Mouse (Mus musculus): ENCODE results near the gene Lrmda. TPM values are rescaled to one million over a fixed set of nuclear protein-coding genes. Genes with fewer than 3 reads are reported as not detected.

Lrmda gene
- polyA plus RNA-seq, 1 experiment = 0.51 TPM

GRCm38 (mm10) chr14:22597508-22597907 is 578.0 kb downstream of the Lrmda start:
- Histone ChIP-seq H3K36me3 (ENCODE audit: control insufficient read depth, insufficient read depth, low read length) (no peaks in the 10 kb centered on the region), H3K27me3 (ENCODE audit: control insufficient read depth, insufficient read depth, low read length) (no peaks in the 10 kb centered on the region), H3K27ac (ENCODE audit: control insufficient read depth, insufficient read depth, low read length) (no peak overlapping the region), H3K4me3 (ENCODE audit: control insufficient read depth, insufficient read depth, low read length) (no peak overlapping the region), H3K4me1 (replicated peaks; ENCODE audit: control insufficient read depth, insufficient read depth, low read length) (no peaks in the 10 kb centered on the region)
- TF ChIP-seq POLR2A (IDR thresholded peaks at IDR 0.05; ENCODE audit: control insufficient read depth, extremely low read depth, insufficient read depth, low read length, poor library complexity) (no peak), CTCF (IDR thresholded peaks at IDR 0.05; ENCODE audit: borderline replicate concordance, control insufficient read depth, extremely low read depth, insufficient read depth, low read length, poor library complexity) (no peak)
- 83% methylated on average over 2 of the region's 2 CpGs for WGBS
- no peak for DNase-seq

DNA sequence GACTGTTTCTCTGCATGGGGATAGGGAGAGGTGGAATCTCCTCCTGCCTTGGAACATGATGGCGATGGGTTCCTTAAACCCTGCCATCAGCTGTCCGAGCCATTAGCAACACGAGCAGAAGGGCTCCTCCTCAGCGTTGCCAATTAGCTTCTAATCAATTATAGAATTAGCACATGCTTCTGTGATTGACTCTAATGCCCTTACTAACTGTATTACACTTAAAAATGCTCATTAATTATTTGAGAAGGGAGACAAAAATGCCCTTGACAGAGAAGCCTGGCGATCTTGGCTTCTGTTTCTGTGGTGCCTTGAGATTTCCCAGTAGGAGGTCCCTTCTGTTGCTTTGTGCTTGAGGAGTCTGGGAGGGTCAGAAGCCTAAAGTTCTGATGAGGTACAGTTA is 579.1 kb downstream of the Lrmda start:
- WGBS = 94% methylated on average over 5 of the region's 5 CpGs
- H3K4me1 ChIP-seq (replicated peaks; ENCODE audit: control insufficient read depth, insufficient read depth, low read length) = no peaks in the 10 kb centered on the region
- TF ChIP-seq CTCF (IDR thresholded peaks at IDR 0.05; ENCODE audit: borderline replicate concordance, control insufficient read depth, extremely low read depth, insufficient read depth, low read length, poor library complexity) (no peak), POLR2A (IDR thresholded peaks at IDR 0.05; ENCODE audit: control insufficient read depth, extremely low read depth, insufficient read depth, low read length, poor library complexity) (no peak)
- no peak overlapping the region for H3K27ac ChIP-seq (ENCODE audit: control insufficient read depth, insufficient read depth, low read length)
- no peaks in the 10 kb centered on the region for H3K36me3 ChIP-seq (ENCODE audit: control insufficient read depth, insufficient read depth, low read length)
- H3K27me3 ChIP-seq (ENCODE audit: control insufficient read depth, insufficient read depth, low read length) = no peaks in the 10 kb centered on the region
- DNase-seq = no peak
- no peak overlapping the region for H3K4me3 ChIP-seq (ENCODE audit: control insufficient read depth, insufficient read depth, low read length)

DNA sequence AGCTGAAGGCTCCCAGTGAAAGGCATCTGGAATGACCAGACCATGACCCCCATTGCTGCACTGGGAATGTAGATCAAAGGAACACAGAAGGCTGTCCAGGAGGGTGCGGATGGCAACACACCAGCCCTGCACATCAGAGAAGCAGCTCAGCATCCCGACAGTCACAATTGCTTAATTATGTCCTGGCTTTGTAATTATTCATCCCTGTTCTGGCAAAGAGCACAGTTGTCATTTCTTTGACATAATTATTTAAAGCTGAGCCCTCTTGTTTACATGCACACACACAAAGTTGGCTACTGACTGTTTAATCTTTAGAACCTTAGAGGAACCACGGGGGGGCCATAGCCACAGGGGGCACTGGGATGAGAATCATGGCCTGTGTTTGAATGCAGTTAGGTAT is 580.7 kb downstream of the Lrmda start:
- Histone ChIP-seq H3K4me3 (ENCODE audit: control insufficient read depth, insufficient read depth, low read length) (no peak overlapping the region), H3K36me3 (ENCODE audit: control insufficient read depth, insufficient read depth, low read length) (no peaks in the 10 kb centered on the region), H3K27ac (ENCODE audit: control insufficient read depth, insufficient read depth, low read length) (no peak overlapping the region), H3K4me1 (replicated peaks; ENCODE audit: control insufficient read depth, insufficient read depth, low read length) (no peaks in the 10 kb centered on the region), H3K27me3 (ENCODE audit: control insufficient read depth, insufficient read depth, low read length) (no peaks in the 10 kb centered on the region)
- 90% methylated on average over 3 of the region's 3 CpGs for WGBS
- DNase-seq = no peak
- no peak for TF ChIP-seq CTCF (IDR thresholded peaks at IDR 0.05; ENCODE audit: borderline replicate concordance, control insufficient read depth, extremely low read depth, insufficient read depth, low read length, poor library complexity)
- no peak for TF ChIP-seq POLR2A (IDR thresholded peaks at IDR 0.05; ENCODE audit: control insufficient read depth, extremely low read depth, insufficient read depth, low read length, poor library complexity)

- 96% methylated on average over 2 of the region's 2 CpGs for WGBS
Observed at GRCm38 (mm10) chr14:22602308-22602707, 582.8 kb downstream of the Lrmda start.

DNA sequence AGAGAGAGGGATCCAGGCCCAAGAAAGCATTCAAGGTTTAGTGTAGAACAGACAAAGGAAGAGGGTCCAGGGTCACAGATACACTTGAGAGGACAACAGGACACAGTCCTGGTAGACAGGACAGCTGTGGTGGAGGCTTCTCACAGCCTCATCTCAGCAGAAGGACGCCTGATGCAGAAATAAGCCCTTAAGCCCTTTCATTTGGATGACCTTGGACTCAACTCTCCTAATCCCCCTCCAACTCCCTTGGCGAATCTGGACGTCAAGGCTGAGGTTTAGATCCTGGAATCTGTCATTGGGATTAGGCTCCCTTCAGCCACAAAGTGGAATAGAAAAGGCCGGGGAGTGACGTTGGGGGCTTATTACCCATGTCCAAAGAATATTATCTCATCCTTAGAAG is 589.1 kb downstream of the Lrmda start:
- no peaks in the 10 kb centered on the region for H3K27me3 ChIP-seq (ENCODE audit: control insufficient read depth, insufficient read depth, low read length)
- no peaks in the 10 kb centered on the region for H3K4me1 ChIP-seq (replicated peaks; ENCODE audit: control insufficient read depth, insufficient read depth, low read length)
- no peak for DNase-seq
- H3K4me3 ChIP-seq (ENCODE audit: control insufficient read depth, insufficient read depth, low read length) = no peak overlapping the region
- 90% methylated on average over 5 of the region's 5 CpGs for WGBS
- no peak overlapping the region for H3K27ac ChIP-seq (ENCODE audit: control insufficient read depth, insufficient read depth, low read length)
- no peak for TF ChIP-seq CTCF (IDR thresholded peaks at IDR 0.05; ENCODE audit: borderline replicate concordance, control insufficient read depth, extremely low read depth, insufficient read depth, low read length, poor library complexity)
- TF ChIP-seq POLR2A (IDR thresholded peaks at IDR 0.05; ENCODE audit: control insufficient read depth, extremely low read depth, insufficient read depth, low read length, poor library complexity) = no peak
- no peaks in the 10 kb centered on the region for H3K36me3 ChIP-seq (ENCODE audit: control insufficient read depth, insufficient read depth, low read length)

More at GRCm38 (mm10) chr14:22602308-22602707, 582.8 kb downstream of the Lrmda start:
- H3K27me3 ChIP-seq (ENCODE audit: control insufficient read depth, insufficient read depth, low read length) = no peaks in the 10 kb centered on the region
- H3K36me3 ChIP-seq (ENCODE audit: control insufficient read depth, insufficient read depth, low read length) = no peaks in the 10 kb centered on the region
- no peak overlapping the region for H3K27ac ChIP-seq (ENCODE audit: control insufficient read depth, insufficient read depth, low read length)
- no peak overlapping the region for H3K4me3 ChIP-seq (ENCODE audit: control insufficient read depth, insufficient read depth, low read length)
- no peak for DNase-seq
- TF ChIP-seq CTCF (IDR thresholded peaks at IDR 0.05; ENCODE audit: borderline replicate concordance, control insufficient read depth, extremely low read depth, insufficient read depth, low read length, poor library complexity) (no peak), POLR2A (IDR thresholded peaks at IDR 0.05; ENCODE audit: control insufficient read depth, extremely low read depth, insufficient read depth, low read length, poor library complexity) (no peak)
- no peaks in the 10 kb centered on the region for H3K4me1 ChIP-seq (replicated peaks; ENCODE audit: control insufficient read depth, insufficient read depth, low read length)

- no peaks in the 10 kb centered on the region for H3K36me3 ChIP-seq (ENCODE audit: control insufficient read depth, insufficient read depth, low read length)
- 91% methylated on average over 13 of the region's 13 CpGs for WGBS
- no peaks in the 10 kb centered on the region for H3K27me3 ChIP-seq (ENCODE audit: control insufficient read depth, insufficient read depth, low read length)
- TF ChIP-seq POLR2A (IDR thresholded peaks at IDR 0.05; ENCODE audit: control insufficient read depth, extremely low read depth, insufficient read depth, low read length, poor library complexity) (no peak), CTCF (IDR thresholded peaks at IDR 0.05; ENCODE audit: borderline replicate concordance, control insufficient read depth, extremely low read depth, insufficient read depth, low read length, poor library complexity) (no peak)
- no peaks in the 10 kb centered on the region for H3K4me1 ChIP-seq (replicated peaks; ENCODE audit: control insufficient read depth, insufficient read depth, low read length)
- no peak overlapping the region for H3K4me3 ChIP-seq (ENCODE audit: control insufficient read depth, insufficient read depth, low read length)
- DNase-seq = no peak
- H3K27ac ChIP-seq (ENCODE audit: control insufficient read depth, insufficient read depth, low read length) = no peak overlapping the region
Observed at GRCm38 (mm10) chr14:22609261-22610245, 590.0 kb downstream of the Lrmda start.
